ENCODE assay signal across 21 mouse cellular contexts in the genomic region with DNA sequence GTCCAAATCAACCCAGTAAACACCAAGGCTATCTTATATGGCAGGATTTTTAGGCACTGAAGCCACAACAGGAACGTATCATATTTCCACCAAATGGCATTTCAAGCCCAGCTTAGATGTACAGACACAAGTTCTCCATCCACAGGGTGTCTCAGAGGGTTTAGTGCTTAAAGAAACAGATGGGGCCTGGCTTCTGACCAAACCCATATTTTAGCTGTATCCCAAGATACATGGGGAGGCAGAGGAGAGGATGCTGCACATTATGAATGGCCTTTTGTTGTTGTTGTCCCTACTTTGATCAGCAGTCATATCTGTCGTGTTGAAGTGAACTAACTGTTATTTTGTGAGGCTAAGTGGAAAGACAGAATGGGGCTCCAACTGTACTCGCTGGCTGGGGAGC. TPM values are rescaled to one million over a fixed set of nuclear protein-coding genes. Genes with fewer than 3 reads are reported as not detected.
DNase-seq lines count a peak whose midpoint lies in the region; ATAC-seq and TF ChIP-seq lines count a peak whose summit lies in the region.
"Had no signal": no experiment of that assay in that cellular context is flagged by ENCODE, and none has a peak within 500 bp of the region (broad histone marks: within the 10 kb centered on the region; RNA-seq: fewer than 3 reads in every experiment).

No protein-coding gene starts in this region.

- no peak overlapping the region for H3K9ac ChIP-seq in embryonic facial prominence, embryonic 14.5 days (ENCODE audit: low read depth, low read length)
- no peak overlapping the region for H3K9ac ChIP-seq in kidney, postnatal 0 days (ENCODE audit: low read depth, low read length)
- no peak overlapping the region for H3K9ac ChIP-seq in midbrain, postnatal 0 days (replicated peaks; ENCODE audit: low read length, poor library complexity, severe bottlenecking)
- no peak overlapping the region for H3K9ac ChIP-seq in midbrain, embryonic 15.5 days
- H3K9ac ChIP-seq: forebrain, embryonic 12.5 days; limb, embryonic 15.5 days; liver, embryonic 14.5 days; neural tube, embryonic 15.5 days had no signal

- no peak overlapping the region; the same call in 1 of the 2 replicates for H3K27ac ChIP-seq in embryonic facial prominence, embryonic 14.5 days (replicated peaks; ENCODE audit: low read depth, low read length)
- no peak overlapping the region for H3K27ac ChIP-seq in embryonic facial prominence, embryonic 10.5 days (replicated peaks)
- no peak overlapping the region for H3K27ac ChIP-seq in kidney, postnatal 0 days
- H3K27ac ChIP-seq in midbrain, postnatal 0 days (ENCODE audit: low read depth, low read length), result no peak overlapping the region
- no peak overlapping the region for H3K27ac ChIP-seq in midbrain, embryonic 15.5 days
- H3K27ac ChIP-seq: forebrain, embryonic 12.5 days; limb, embryonic 15.5 days; liver, embryonic 14.5 days; neural tube, embryonic 15.5 days had no signal

- TF ChIP-seq CTCF in kidney, postnatal 0 days (IDR thresholded peaks at IDR 0.05; ENCODE audit: low read depth), result no peak
- no peak for TF ChIP-seq CTCF in midbrain, postnatal 0 days (IDR thresholded peaks at IDR 0.05)

- no peak for ATAC-seq in embryonic facial prominence, embryonic 14.5 days (ENCODE audit: low read depth)
- no peak for ATAC-seq in kidney, postnatal 0 days (replicated peaks; ENCODE audit: low FRiP score, low read depth)
- no peak for ATAC-seq in midbrain, postnatal 0 days (ENCODE audit: low FRiP score)
- no peak for ATAC-seq in midbrain, embryonic 15.5 days (replicated peaks)

- no peaks in the 10 kb centered on the region for H3K9me3 ChIP-seq in embryonic facial prominence, embryonic 14.5 days (ENCODE audit: control insufficient read depth, low read length)
- H3K9me3 ChIP-seq in embryonic facial prominence, embryonic 10.5 days, result no peaks in the 10 kb centered on the region
- H3K9me3 ChIP-seq in kidney, postnatal 0 days (replicated peaks; ENCODE audit: low read length), result no peaks in the 10 kb centered on the region
- no peaks in the 10 kb centered on the region for H3K9me3 ChIP-seq in midbrain, postnatal 0 days (ENCODE audit: low read length)
- H3K9me3 ChIP-seq in midbrain, embryonic 15.5 days, result no peaks in the 10 kb centered on the region
- H3K9me3 ChIP-seq: forebrain, embryonic 12.5 days; limb, embryonic 15.5 days; neural tube, embryonic 15.5 days had no signal

- peaks cover 3% of the 10 kb centered on the region; the same call in 1 of the 2 replicates for H3K4me1 ChIP-seq in embryonic facial prominence, embryonic 14.5 days (ENCODE audit: control insufficient read depth, insufficient read depth, low read length)
- peaks cover 4% of the 10 kb centered on the region for H3K4me1 ChIP-seq in embryonic facial prominence, embryonic 10.5 days
- H3K4me1 ChIP-seq in kidney, postnatal 0 days (replicated peaks; ENCODE audit: insufficient read depth, low read length), result no peaks in the 10 kb centered on the region
- H3K4me1 ChIP-seq in midbrain, postnatal 0 days (ENCODE audit: insufficient read depth, low read length), result no peaks in the 10 kb centered on the region
- H3K4me1 ChIP-seq in midbrain, embryonic 15.5 days, result no peaks in the 10 kb centered on the region
- H3K4me1 ChIP-seq: neural tube, embryonic 15.5 days had no signal

- WGBS in embryonic facial prominence, embryonic 14.5 days, result 42% methylated on average over 3 of the region's 3 CpGs
- WGBS in embryonic facial prominence, embryonic 10.5 days, result 81% methylated on average over 3 of the region's 3 CpGs
- 65% methylated on average over 3 of the region's 3 CpGs for WGBS in kidney, postnatal 0 days
- 75% methylated on average over 3 of the region's 3 CpGs for WGBS in midbrain, postnatal 0 days
- WGBS in midbrain, embryonic 15.5 days, result 69% methylated on average over 3 of the region's 3 CpGs

- no peaks in the 10 kb centered on the region for H3K36me3 ChIP-seq in embryonic facial prominence, embryonic 14.5 days (ENCODE audit: control insufficient read depth, insufficient read depth, low read length)
- H3K36me3 ChIP-seq in embryonic facial prominence, embryonic 10.5 days (replicated peaks), result no peaks in the 10 kb centered on the region
- no peaks in the 10 kb centered on the region for H3K36me3 ChIP-seq in kidney, postnatal 0 days (ENCODE audit: insufficient read depth, low read length)
- H3K36me3 ChIP-seq in midbrain, postnatal 0 days (ENCODE audit: insufficient read depth, low read length), result no peaks in the 10 kb centered on the region
- H3K36me3 ChIP-seq in midbrain, embryonic 15.5 days (replicated peaks), result no peaks in the 10 kb centered on the region
- H3K36me3 ChIP-seq: forebrain, embryonic 12.5 days; limb, embryonic 15.5 days; neural tube, embryonic 15.5 days had no signal

- H3K4me3 ChIP-seq in embryonic facial prominence, embryonic 14.5 days (ENCODE audit: low read depth, low read length), result no peak overlapping the region
- H3K4me3 ChIP-seq in embryonic facial prominence, embryonic 10.5 days, result no peak overlapping the region
- H3K4me3 ChIP-seq in kidney, postnatal 0 days (replicated peaks; ENCODE audit: low read depth, low read length), result no peak overlapping the region
- no peak overlapping the region for H3K4me3 ChIP-seq in midbrain, postnatal 0 days (ENCODE audit: low read depth, low read length)
- H3K4me3 ChIP-seq in midbrain, embryonic 15.5 days, result no peak overlapping the region
- H3K4me3 ChIP-seq: erythroblast, embryonic 14.5 days; forebrain, embryonic 12.5 days; limb, embryonic 15.5 days; myocyte; neural tube, embryonic 15.5 days had no signal

- peak; percentile 81 for DNase-seq in embryonic facial prominence, embryonic 14.5 days (ENCODE audit: low spot score)
- no peak for DNase-seq in embryonic facial prominence, embryonic 10.5 days (ENCODE audit: low spot score)
- DNase-seq in kidney, postnatal 0 days (ENCODE audit: low spot score), result peak; percentile 28
- DNase-seq in kidney, postnatal 36 days, result no peak
- peak; percentile 55 for DNase-seq in midbrain, postnatal 0 days (ENCODE audit: low spot score)
- no peak for DNase-seq in cerebellum, adult 9-11 months
- DNase-seq: adrenal gland, postnatal 36 days; cerebellum, adult 11 months; heart, postnatal 36 days; lung, postnatal 4 days; midbrain, embryonic 14.5 days; thymus, adult 18-20 months; thymus, postnatal 36 days had no signal

- H3K4me2 ChIP-seq in embryonic facial prominence, embryonic 14.5 days (ENCODE audit: low read depth, low read length), result no peak overlapping the region
- H3K4me2 ChIP-seq in kidney, postnatal 0 days (ENCODE audit: low read length), result no peak overlapping the region
- H3K4me2 ChIP-seq in midbrain, postnatal 0 days (ENCODE audit: low read depth, low read length, poor library complexity, severe bottlenecking), result no peak overlapping the region
- no peak overlapping the region for H3K4me2 ChIP-seq in midbrain, embryonic 15.5 days
- H3K4me2 ChIP-seq: forebrain, embryonic 12.5 days; limb, embryonic 15.5 days; neural tube, embryonic 15.5 days had no signal

- peaks cover 8% of the 10 kb centered on the region for H3K27me3 ChIP-seq in embryonic facial prominence, embryonic 14.5 days (replicated peaks; ENCODE audit: control insufficient read depth, insufficient read depth, low read length)
- H3K27me3 ChIP-seq in embryonic facial prominence, embryonic 10.5 days (replicated peaks; ENCODE audit: low read depth, poor library complexity, severe bottlenecking), result peaks cover 83% of the 10 kb centered on the region
- no peaks in the 10 kb centered on the region for H3K27me3 ChIP-seq in kidney, postnatal 0 days (ENCODE audit: insufficient read depth, low read length)
- H3K27me3 ChIP-seq in midbrain, postnatal 0 days (ENCODE audit: insufficient read depth, low read length), result no peaks in the 10 kb centered on the region; the same call in 1 of the 2 replicates
- peaks cover 9% of the 10 kb centered on the region for H3K27me3 ChIP-seq in midbrain, embryonic 15.5 days (replicated peaks)

RNA-seq across cellular contexts. Expression of gene Egfl6, which starts 37.7 kb away (rescaled TPM):
- polyA plus RNA-seq in embryonic facial prominence, embryonic 14.5 days (2014; fragmentation: Nextera tagmentation; extraction: Ambion mirVana), result 78.4 and 96.3 TPM in 2 replicates
- polyA plus RNA-seq in embryonic facial prominence, embryonic 10.5 days (2016; fragmentation: Nextera tagmentation; extraction: Ambion mirVana), result 2.9 and 3.6 TPM in 2 replicates
- 14.1 and 16.1 TPM in 2 replicates for polyA plus RNA-seq in kidney, postnatal 0 days (2015; fragmentation: Nextera tagmentation; extraction: Ambion mirVana)
- 1.7 and 1.9 TPM in 2 replicates for total RNA-seq in midbrain, postnatal 0 days (2014; rRNA removed)
- polyA plus RNA-seq in midbrain, postnatal 0 days (2015; fragmentation: Nextera tagmentation; extraction: Ambion mirVana), result 1.7 and 2.0 TPM in 2 replicates
- polyA plus RNA-seq in midbrain, embryonic 15.5 days (2015; fragmentation: Nextera tagmentation; extraction: Ambion mirVana), result 1.8 and 3.5 TPM in 2 replicates
- total RNA-seq: megakaryocyte-erythroid progenitor cell, adult 5-6 weeks had no signal
- polyA plus RNA-seq: erythroblast, embryonic 14.5 days; myocyte had no signal

Comparison
In these comparisons a context has a peak if more than half of its experiments do, and no peak if none do; other contexts are left out.
1. DNase-seq: peak in embryonic facial prominence, embryonic 14.5 days (single experiment), kidney, postnatal 0 days (single experiment) and midbrain, postnatal 0 days (single experiment); none in embryonic facial prominence, embryonic 10.5 days (single experiment), kidney, postnatal 36 days (0 of 2) and cerebellum, adult 9-11 months (single experiment).